Mouse (Mus musculus) CH12.LX (cell line): ENCODE data around the gene Nlrp4f. TPM values are rescaled to one million over a fixed set of nuclear protein-coding genes. Genes with fewer than 3 reads are reported as not detected.

Experiments used
- DNase-seq: peaks from one replicate; pipeline ENCODE4 v3.0.0-alpha.2; 2013; ENCODE audit errors: extremely low read depth
- H3K27ac ChIP-seq: 2 replicates; pipeline ENCODE4 v1.5.1; 2012; ENCODE audit warnings: low read depth, mild to moderate bottlenecking, control low read depth, moderate library complexity; ENCODE audit not compliant: insufficient read depth
- H3K27me3 ChIP-seq: replicated peaks from 2 replicates; pipeline ENCODE3; 2012; ENCODE audit warnings: inconsistent platforms
- H3K36me3 ChIP-seq, 2 experiments: replicated peaks in 1 of 2; 2 replicates each; pipeline versions ENCODE3 to v1.6.1; 2012; ENCODE audit warnings: inconsistent platforms in 1 of 2, low read length in 1 of 2, mild to moderate bottlenecking in 1 of 2, mixed read lengths in 1 of 2, moderate library complexity in 1 of 2; ENCODE audit not compliant: control insufficient read depth in 1 of 2, insufficient read depth in 1 of 2
- H3K4me1 ChIP-seq, 2 experiments: 2 replicates each; pipeline ENCODE4 v1.6.1; 2012; ENCODE audit warnings: inconsistent platforms in 1 of 2, moderate library complexity in 1 of 2; ENCODE audit not compliant: insufficient read depth in 2 of 2, control insufficient read depth in 1 of 2
- H3K4me2 ChIP-seq: 2 replicates; pipeline ENCODE4 v1.6.1; 2012; ENCODE audit warnings: low read depth, mild to moderate bottlenecking, control low read depth; ENCODE audit not compliant: poor library complexity, insufficient read depth, severe bottlenecking
- H3K4me3 ChIP-seq, 3 experiments: fragments of 150-350 bp in 1 of 3; sonication (generic) in 1 of 3; replicated peaks in 1 of 3; 2 replicates each; pipeline versions ENCODE3 to v1.5.1; 2011 to 2012; ENCODE audit warnings: low read depth in 2 of 3, low read length in 2 of 3, mild to moderate bottlenecking in 2 of 3, moderate library complexity in 2 of 3, control low read depth in 1 of 3, improper control_type of control experiment in 1 of 3, inconsistent platforms in 1 of 3, mixed read lengths in 1 of 3; ENCODE audit not compliant: poor library complexity in 1 of 3
- H3K79me2 ChIP-seq: replicated peaks from 2 replicates; pipeline ENCODE4 v1.6.1; 2012; ENCODE audit warnings: mild to moderate bottlenecking, moderate library complexity; ENCODE audit not compliant: control insufficient read depth, poor library complexity, insufficient read depth, severe bottlenecking; ENCODE audit errors: extremely low read depth
- H3K9ac ChIP-seq: 2 replicates; pipeline ENCODE4 v1.6.1; 2012; ENCODE audit warnings: low read depth, mild to moderate bottlenecking, control low read depth, moderate library complexity; ENCODE audit not compliant: insufficient read depth
- H3K9me3 ChIP-seq: replicated peaks from 2 replicates; pipeline ENCODE3; 2012; ENCODE audit warnings: low read length, inconsistent platforms, mixed read lengths
- CHD1 ChIP-seq: IDR thresholded peaks from 2 replicates; pipeline ENCODE4 v1.6.1; 2012; ENCODE audit warnings: low read depth, low read length, improper control_type of control experiment, inconsistent platforms
- E2F4 ChIP-seq: IDR thresholded peaks from 2 replicates; pipeline ENCODE4 v1.6.1; 2011; ENCODE audit warnings: low read depth, low read length, improper control_type of control experiment; ENCODE audit not compliant: insufficient replicate concordance
- ELF1 ChIP-seq: IDR thresholded peaks from 2 replicates; pipeline ENCODE4 v1.6.1; 2014; ENCODE audit warnings: low read depth, mild to moderate bottlenecking, inconsistent platforms, low read length, improper control_type of control experiment
- EP300 ChIP-seq: IDR thresholded peaks from 2 replicates; pipeline ENCODE4 v1.6.1; 2011; ENCODE audit warnings: low read length, improper control_type of control experiment
- ETS1 ChIP-seq: conservative IDR thresholded peaks from 2 replicates; pipeline ENCODE4 v1.6.1; 2012; ENCODE audit warnings: low read depth, mild to moderate bottlenecking, inconsistent platforms, low read length, improper control_type of control experiment, moderate library complexity
- GABPA ChIP-seq: IDR thresholded peaks from 2 replicates; pipeline ENCODE4 v1.6.1; 2012; ENCODE audit warnings: low read depth, low read length, improper control_type of control experiment, inconsistent platforms; ENCODE audit not compliant: insufficient replicate concordance
- IRF4 ChIP-seq: IDR thresholded peaks from 2 replicates; pipeline ENCODE4 v1.6.1; 2014; ENCODE audit warnings: low read depth, mild to moderate bottlenecking, inconsistent platforms, low read length, improper control_type of control experiment
- JUN ChIP-seq: IDR thresholded peaks from 2 replicates; pipeline ENCODE4 v1.6.1; 2011; ENCODE audit warnings: low read depth, mild to moderate bottlenecking, low read length, improper control_type of control experiment, moderate library complexity; ENCODE audit not compliant: insufficient read depth
- JUND ChIP-seq: conservative IDR thresholded peaks from 2 replicates; pipeline ENCODE4 v1.6.1; 2011; ENCODE audit warnings: low read depth, low read length, improper control_type of control experiment
- MAFK ChIP-seq: IDR thresholded peaks from 2 replicates; pipeline ENCODE4 v1.6.1; 2011; ENCODE audit warnings: low read length, improper control_type of control experiment; ENCODE audit not compliant: insufficient replicate concordance
- MAX ChIP-seq: IDR thresholded peaks from 2 replicates; pipeline ENCODE4 v1.6.1; 2011; ENCODE audit warnings: low read length, improper control_type of control experiment
- MEF2A ChIP-seq: IDR thresholded peaks from 2 replicates; pipeline ENCODE4 v1.6.1; 2014; ENCODE audit warnings: low read depth, mild to moderate bottlenecking, inconsistent platforms, low read length, improper control_type of control experiment, borderline replicate concordance
- MXI1 ChIP-seq: IDR thresholded peaks from 2 replicates; pipeline ENCODE4 v1.6.1; 2011; ENCODE audit warnings: mild to moderate bottlenecking, low read depth, low read length, improper control_type of control experiment
- MYC ChIP-seq: IDR thresholded peaks from 2 replicates; pipeline ENCODE4 v1.6.1; 2011; ENCODE audit warnings: low read depth, mild to moderate bottlenecking, improper control_type of control experiment, low read length
- NRF1 ChIP-seq: IDR thresholded peaks from 2 replicates; pipeline ENCODE4 v1.6.1; 2014; ENCODE audit warnings: low read depth, mild to moderate bottlenecking, inconsistent platforms, low read length, improper control_type of control experiment, moderate library complexity
- PAX5 ChIP-seq: IDR thresholded peaks from 2 replicates; pipeline ENCODE4 v1.6.1; 2012; ENCODE audit warnings: low read length, inconsistent platforms, mixed read lengths
- POLR2A ChIP-seq: IDR thresholded peaks from 2 replicates; pipeline ENCODE4 v1.6.1; 2011; ENCODE audit warnings: low read depth, mild to moderate bottlenecking, improper control_type of control experiment, low read length
- POLR2AphosphoS2 ChIP-seq: IDR thresholded peaks from 2 replicates; pipeline ENCODE4 v1.6.1; 2011; ENCODE audit warnings: low read depth, low read length, improper control_type of control experiment
- RAD21 ChIP-seq: IDR thresholded peaks from 2 replicates; pipeline ENCODE4 v1.6.1; 2011; ENCODE audit warnings: low read depth, mild to moderate bottlenecking, low read length, improper control_type of control experiment, moderate library complexity
- RCOR1 ChIP-seq: conservative IDR thresholded peaks from 2 replicates; pipeline ENCODE4 v1.6.1; 2012; ENCODE audit warnings: low read depth, mild to moderate bottlenecking, inconsistent platforms, low read length, improper control_type of control experiment
- SIN3A ChIP-seq: IDR thresholded peaks from 2 replicates; pipeline ENCODE4 v1.6.1; 2012; ENCODE audit warnings: low read length, improper control_type of control experiment, inconsistent platforms
- SMC3 ChIP-seq: IDR thresholded peaks from 2 replicates; pipeline ENCODE4 v1.6.1; 2011; ENCODE audit warnings: low read depth, low read length, improper control_type of control experiment
- TBP ChIP-seq: conservative IDR thresholded peaks from 2 replicates; pipeline ENCODE4 v1.6.1; 2011; ENCODE audit warnings: low read depth, low read length, improper control_type of control experiment
- TCF12 ChIP-seq: IDR thresholded peaks from 2 replicates; pipeline ENCODE4 v1.6.1; 2014; ENCODE audit warnings: low read depth, mild to moderate bottlenecking, inconsistent platforms, low read length, improper control_type of control experiment
- USF1 ChIP-seq: IDR thresholded peaks from 2 replicates; pipeline ENCODE4 v1.6.1; 2014; ENCODE audit warnings: low read depth, mild to moderate bottlenecking, inconsistent platforms, low read length, improper control_type of control experiment
- USF2 ChIP-seq: conservative IDR thresholded peaks from 2 replicates; pipeline ENCODE4 v1.6.1; 2011; ENCODE audit warnings: low read depth, low read length, improper control_type of control experiment
- ZKSCAN1 ChIP-seq: IDR thresholded peaks from 2 replicates; pipeline ENCODE4 v1.6.1; 2012; ENCODE audit warnings: low read depth, inconsistent platforms, low read length, improper control_type of control experiment, borderline replicate concordance
- ZMIZ1 ChIP-seq: IDR thresholded peaks from 2 replicates; pipeline ENCODE4 v1.6.1; 2012; ENCODE audit warnings: low read depth, mild to moderate bottlenecking, inconsistent platforms, low read length, improper control_type of control experiment
- ZNF384 ChIP-seq: IDR thresholded peaks from 2 replicates; pipeline ENCODE4 v1.6.1; 2012; ENCODE audit warnings: low read depth, low read length, improper control_type of control experiment, inconsistent platforms
- dilution Hi-C: fragments of 300-500 bp; cut with MboI; formaldehyde crosslinking; loops from 2 replicates; pipeline ENCODE4 v1.14.3; 2020; ENCODE audit warnings: low sequenced_read_pairs; ENCODE audit not compliant: extremely low pct_unique_long_range_greater_than_20kb, extremely low pct_ligation_motif_present
- in situ Hi-C: fragments of 300-500 bp; cut with MboI; formaldehyde crosslinking; loops from 3 replicates; pipeline ENCODE4 v1.14.3; 2019; ENCODE audit warnings: low sequenced_read_pairs, low pct_ligation_motif_present, low pct_unique_long_range_greater_than_20kb, mixed read lengths
- polyA plus RNA-seq: library from polyadenylated mRNA; unstranded; fragments of >175 nt; gene quantifications from 2 replicates; pipeline ENCODE4 v1.2.1, GENCODE M21; 2012; ENCODE audit warnings: low read depth; ENCODE audit not compliant: insufficient read length
- total RNA-seq, 2 experiments: library from RNA; depleted of rRNA; stranded (reverse); fragments of 300-350 nt in 1 of 2; fragments of >200 nt in 1 of 2; gene quantifications; 2 replicates each; pipeline ENCODE4 v1.2.3; 2012 to 2014

Gene Nlrp4f
- total and polyA plus RNA-seq, 3 experiments = 0.46 TPM; not detected in 2

GRCm38 (mm10) chr13:65149940-65150339 lies 55.8 kb downstream of the Nlrp4f start, which contains the start of gene Olfr466:
Gene Olfr466, plus strand, starts transcription at chr13:65150240.
- Histone ChIP-seq H3K9ac (no peak within 1 kb of the TSS), H3K36me3 (no peaks in the 10 kb centered on the region), H3K4me3 (no peak within 1 kb of the TSS), H3K4me2 (no peak within 1 kb of the TSS), H3K79me2 (no peaks in the 10 kb centered on the region), H3K27ac (no peak within 1 kb of the TSS), H3K9me3 (no peaks in the 10 kb centered on the region), H3K4me1 (no peaks in the 10 kb centered on the region), H3K27me3 (no peaks in the 10 kb centered on the region)
- in situ Hi-C loops (no loop called here), dilution Hi-C loops (no loop called here)
- DNase-seq = no peak
- TF ChIP-seq GABPA = no peak
- no peak for TF ChIP-seq EP300
- TF ChIP-seq IRF4 = no peak
- TF ChIP-seq ZKSCAN1 = no peak
- no peak for TF ChIP-seq JUND
- no peak for TF ChIP-seq SMC3
- TF ChIP-seq POLR2A = no peak
- no peak for TF ChIP-seq MYC
- TF ChIP-seq USF2 = no peak
- TF ChIP-seq RAD21 = no peak
- TF ChIP-seq MEF2A = no peak
- TF ChIP-seq NRF1 = no peak
- no peak for TF ChIP-seq MXI1
- TF ChIP-seq MAX = no peak
- no peak for TF ChIP-seq RCOR1
- no peak for TF ChIP-seq TCF12
- no peak for TF ChIP-seq SIN3A
- no peak for TF ChIP-seq ZNF384
- TF ChIP-seq POLR2AphosphoS2 = no peak

GRCm38 (mm10) chr13:65137789-65138188 lies 68.0 kb downstream of the Nlrp4f start, which contains the start of gene Olfr465-ps1:
Gene Olfr465-ps1, plus strand, starts transcription at chr13:65138089.
- DNase-seq = no peak
- H3K79me2 ChIP-seq = no peaks in the 10 kb centered on the region
- no peaks in the 10 kb centered on the region for H3K9me3 ChIP-seq
- H3K9ac ChIP-seq = no peak within 1 kb of the TSS
- in situ Hi-C loops (no loop called here), dilution Hi-C loops (no loop called here)
- H3K27me3 ChIP-seq = no peaks in the 10 kb centered on the region
- H3K4me3 ChIP-seq = no peak within 1 kb of the TSS
- H3K27ac ChIP-seq = no peak within 1 kb of the TSS
- TF ChIP-seq NRF1 (no peak), USF2 (no peak), RCOR1 (no peak), ETS1 (no peak), TBP (no peak), E2F4 (no peak), POLR2A (no peak), MAFK (no peak), ZMIZ1 (no peak), CHD1 (no peak), JUN (no peak), EP300 (no peak), ELF1 (no peak), MXI1 (no peak), PAX5 (no peak), USF1 (no peak)
- H3K36me3 ChIP-seq = no peaks in the 10 kb centered on the region
- H3K4me1 ChIP-seq = no peaks in the 10 kb centered on the region
- H3K4me2 ChIP-seq = no peak within 1 kb of the TSS
